Mouse (Mus musculus) adrenal gland, adult 18-20 months (tissue): Measurements from ENCODE around the gene Slc51a. TPM values are rescaled to one million over a fixed set of nuclear protein-coding genes. Genes with fewer than 3 reads are reported as not detected.
"Not testable (repeated sequence)": the region's sequence is repeated elsewhere in the genome, so short reads cannot be mapped to it uniquely, and the experiment has no call there.

Experiments used
- DNase-seq, 2 experiments: peaks; one replicate each; pipeline ENCODE4 v3.0.0; 2021 to 2022; ENCODE audit warnings: low spot score in 2 of 2
- total RNA-seq, 2 experiments: library from RNA; stranded (reverse); gene quantifications; 1 replicate in 1 of 2; 2 replicates in 1 of 2; pipeline ENCODE4 v1.2.3; 2021

Gene Slc51a
- total RNA-seq, 2 experiments from 2014 or later = not detected

DNA sequence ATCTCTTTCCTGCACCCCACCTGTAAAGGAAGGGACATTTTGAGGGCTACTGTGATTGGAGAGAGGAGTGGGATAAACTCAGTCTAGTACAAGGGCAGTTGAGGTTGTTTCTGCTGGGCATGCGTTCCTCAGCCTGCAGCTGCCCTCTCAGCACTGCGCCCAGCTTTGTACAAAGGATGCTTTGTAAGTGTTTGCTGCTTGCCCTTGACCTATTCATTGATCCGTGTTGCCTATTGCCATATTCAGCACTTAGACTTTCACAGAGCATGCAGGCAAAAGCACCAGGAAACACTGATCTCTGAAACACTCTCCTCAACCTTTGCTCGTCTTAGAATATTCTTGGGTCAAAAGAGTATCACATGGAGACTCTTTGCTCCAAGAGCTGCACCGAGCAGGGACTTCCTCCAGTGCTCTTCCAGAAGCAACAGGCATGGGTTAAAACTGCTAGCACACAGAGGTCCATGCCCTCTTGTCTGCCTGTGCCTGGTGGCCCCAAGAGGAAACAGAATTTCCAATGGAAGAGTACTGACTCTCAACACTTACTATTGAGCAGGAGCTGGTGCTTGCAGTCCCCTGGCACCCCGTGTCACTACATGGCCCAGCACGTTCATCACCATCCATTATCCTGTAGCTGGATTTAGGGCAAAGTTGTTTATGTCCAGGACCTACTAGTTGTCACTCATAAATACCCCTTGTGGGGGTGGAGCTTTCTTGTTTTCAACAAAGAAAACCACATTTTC, 15.2 kb downstream of the Slc51a start:
- DNase-seq = no peak

- no peak for DNase-seq
These were observed 18.1 kb downstream of the Slc51a start for GRCm38 (mm10) chr16:32469404-32470105.

GRCm38 (mm10) chr16:32468488-32468887, 19.2 kb downstream of the Slc51a start:
- DNase-seq = no peak

DNA sequence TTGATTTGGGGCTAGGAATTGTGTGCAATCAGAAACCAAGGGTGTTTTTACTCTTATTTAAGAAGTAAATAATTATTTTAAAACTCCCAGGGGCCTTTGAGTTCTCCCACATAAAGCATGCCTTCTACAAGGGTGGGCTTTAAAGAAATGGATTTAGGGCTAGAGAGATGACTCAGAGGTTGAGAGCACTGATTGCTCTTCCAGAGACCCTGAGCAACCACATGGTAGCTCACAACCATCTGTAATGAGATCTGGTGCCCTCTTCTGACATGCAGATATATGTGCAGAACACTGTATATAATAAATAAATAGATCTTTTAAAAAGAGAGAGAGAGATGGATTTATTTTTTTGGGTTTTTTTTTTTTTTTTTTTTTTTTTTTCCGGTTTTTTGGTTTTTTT, 22.8 kb downstream of the Slc51a start:
- no peak for DNase-seq

DNA sequence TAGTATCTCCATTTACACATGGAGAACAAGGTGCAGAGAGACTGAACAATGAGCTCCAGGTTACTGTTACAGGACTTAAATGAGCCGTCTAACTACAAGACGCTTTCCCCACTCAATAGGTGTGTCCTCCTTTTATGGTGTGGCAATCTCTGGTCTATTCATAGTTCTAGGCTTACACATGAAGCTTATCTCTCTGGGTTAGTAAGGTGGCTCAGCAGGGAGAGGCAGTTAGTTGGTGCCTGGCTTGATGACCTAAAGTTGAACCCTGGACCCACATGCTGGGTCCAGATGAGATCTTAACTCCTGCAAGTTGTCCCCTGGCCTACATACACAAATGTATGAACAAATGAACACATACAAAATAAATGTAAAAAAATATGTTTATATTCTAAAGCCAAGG, 24.3 kb downstream of the Slc51a start:
- no peak for DNase-seq

- no peak for DNase-seq
These were observed 24.7 kb downstream of the Slc51a start for GRCm38 (mm10) chr16:32462950-32463349.

DNA sequence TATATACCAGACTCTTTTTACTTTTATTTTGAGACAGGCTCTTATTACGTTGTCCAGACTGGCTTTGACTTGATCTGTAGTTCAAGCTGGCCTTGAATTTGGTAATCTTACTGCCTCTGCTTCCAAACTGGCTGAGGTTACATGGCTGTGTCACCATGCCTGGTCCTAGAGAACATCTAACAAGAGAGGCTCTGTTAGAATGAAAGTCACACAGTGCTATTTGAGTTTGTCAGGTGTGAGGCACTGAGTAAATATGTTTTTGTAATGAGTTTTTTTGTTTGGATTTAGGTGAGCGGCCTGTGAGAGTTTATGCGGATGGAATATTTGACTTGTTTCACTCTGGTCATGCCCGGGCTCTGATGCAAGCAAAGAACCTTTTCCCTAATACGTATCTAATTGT, 26.0 kb downstream of the Slc51a start:
- no peak for DNase-seq

DNA sequence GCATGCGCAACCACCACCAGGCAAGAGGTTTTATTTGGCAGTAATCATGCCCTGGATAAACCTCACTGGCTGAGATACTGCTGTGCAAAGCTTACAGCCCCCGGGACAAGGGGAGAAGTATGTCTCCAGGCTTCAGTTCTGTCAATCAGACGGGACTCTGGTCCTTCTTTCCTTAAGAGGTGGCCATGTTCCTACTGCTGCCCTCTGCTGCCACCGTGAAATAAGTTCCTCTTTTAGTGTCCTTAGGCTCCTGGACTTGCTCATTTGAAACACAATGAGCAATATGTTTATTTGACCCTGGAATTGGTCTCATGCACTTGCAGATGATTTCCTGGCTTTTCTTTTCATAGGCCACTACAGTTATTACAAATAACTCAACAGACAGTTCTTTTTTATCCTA, 27.2 kb downstream of the Slc51a start:
- no peak for DNase-seq

DNA sequence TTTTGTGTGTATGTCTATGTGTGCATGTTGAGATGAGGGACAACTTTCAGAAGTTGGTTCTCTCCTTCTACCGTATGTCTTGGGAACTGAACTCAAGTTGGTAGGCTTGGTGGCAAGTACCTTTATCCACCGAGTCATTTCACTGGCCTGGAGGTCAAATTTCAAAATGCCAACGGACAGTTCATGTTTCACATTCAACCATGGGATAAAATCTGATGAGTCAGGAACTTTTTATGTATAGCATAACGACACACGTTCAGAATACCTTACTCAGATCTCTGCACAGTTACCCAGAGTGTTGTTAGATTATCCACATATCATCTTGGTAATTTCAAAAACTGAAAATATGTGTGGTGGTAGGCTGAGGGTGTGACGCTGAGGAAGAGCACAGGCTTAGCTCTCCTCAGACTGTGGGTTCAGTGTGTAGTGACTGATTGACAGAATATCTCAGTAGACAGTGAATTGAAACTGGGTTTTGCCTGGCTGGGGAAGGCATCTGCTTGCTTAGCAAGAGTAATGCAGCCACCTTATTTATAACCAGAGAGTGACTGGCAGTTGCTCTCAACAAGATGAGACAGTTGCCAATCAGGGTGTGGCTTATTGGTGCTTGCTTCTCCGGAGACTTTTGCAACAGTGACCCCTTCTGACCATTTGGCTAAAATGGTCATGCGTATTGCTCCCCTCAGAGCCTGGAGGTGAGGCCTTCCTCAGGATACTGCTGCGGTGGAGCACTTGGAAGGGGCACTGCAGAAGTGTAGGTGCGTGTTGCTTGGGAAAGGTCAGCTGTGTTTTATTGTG, 29.9 kb downstream of the Slc51a start:
- peak; percentile 35 to 43 for DNase-seq

DNA sequence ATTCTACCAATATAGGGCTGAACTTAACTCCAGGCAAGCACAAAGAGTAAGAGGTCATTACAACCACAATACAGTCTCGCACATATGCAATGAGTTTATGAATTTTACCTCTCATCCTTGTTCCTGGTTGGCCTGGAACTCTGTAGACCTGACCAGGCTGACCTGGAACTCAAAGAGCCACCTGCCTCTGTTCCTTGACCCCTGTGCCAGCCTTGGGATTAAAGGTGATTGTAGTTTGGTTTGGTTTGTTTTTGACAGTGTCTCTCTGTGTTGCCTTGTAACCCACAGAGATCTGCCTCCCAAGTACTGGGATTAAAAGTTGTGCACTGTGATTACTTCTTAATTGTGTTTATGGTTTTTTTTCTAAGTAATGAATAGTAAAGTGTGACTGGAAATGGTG, 30.9 kb downstream of the Slc51a start:
- no peak for DNase-seq

- no peak for DNase-seq
These were observed 31.6 kb downstream of the Slc51a start for GRCm38 (mm10) chr16:32456086-32456485.

DNA sequence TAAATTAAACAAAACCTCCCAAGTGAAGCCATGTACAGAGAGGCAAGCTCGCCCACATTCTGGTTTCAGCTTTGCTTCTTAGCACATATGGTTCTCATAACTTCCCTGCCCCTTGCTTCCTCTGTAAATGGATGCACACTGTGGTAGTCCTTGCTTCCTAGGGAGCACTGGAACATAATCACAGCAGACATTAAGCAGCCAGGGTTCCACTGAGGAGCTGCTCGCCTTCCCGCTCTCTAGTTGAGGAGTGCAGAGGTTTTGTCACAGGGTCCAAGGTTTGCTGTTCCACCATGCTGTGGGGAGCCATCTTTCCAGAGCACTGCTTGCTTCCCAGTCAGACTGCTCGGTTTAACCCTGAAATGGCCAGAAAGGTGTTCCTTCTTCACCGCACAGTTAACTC, 33.0 kb downstream of the Slc51a start:
- DNase-seq = no peak

DNA sequence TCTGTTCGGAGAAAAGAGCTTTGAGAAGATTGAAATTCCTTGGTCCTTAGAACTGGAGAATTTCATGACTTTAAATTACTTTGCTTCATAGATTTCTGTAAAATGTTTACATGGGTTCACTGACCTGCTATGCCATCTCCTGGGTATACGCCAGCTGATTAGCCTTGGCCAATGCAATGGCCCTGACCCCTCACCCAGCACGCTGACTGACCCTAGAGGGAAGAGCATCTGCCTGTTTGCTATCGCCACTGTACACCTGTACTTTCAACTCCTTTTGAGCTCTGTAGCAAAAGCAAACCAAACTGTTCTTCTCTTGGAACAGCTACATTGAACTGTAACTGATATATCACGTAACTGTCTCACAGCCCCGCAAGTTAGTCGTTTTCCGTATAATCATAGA, 34.6 kb downstream of the Slc51a start:
- DNase-seq = no peak

- DNase-seq = no peak
These were observed 37.5 kb downstream of the Slc51a start for GRCm38 (mm10) chr16:32450133-32450532.

GRCm38 (mm10) chr16:32449665-32450064, 38.0 kb downstream of the Slc51a start:
- DNase-seq = no peak

- DNase-seq = no peak
These were observed 41.0 kb downstream of the Slc51a start for GRCm38 (mm10) chr16:32446563-32447138.

DNA sequence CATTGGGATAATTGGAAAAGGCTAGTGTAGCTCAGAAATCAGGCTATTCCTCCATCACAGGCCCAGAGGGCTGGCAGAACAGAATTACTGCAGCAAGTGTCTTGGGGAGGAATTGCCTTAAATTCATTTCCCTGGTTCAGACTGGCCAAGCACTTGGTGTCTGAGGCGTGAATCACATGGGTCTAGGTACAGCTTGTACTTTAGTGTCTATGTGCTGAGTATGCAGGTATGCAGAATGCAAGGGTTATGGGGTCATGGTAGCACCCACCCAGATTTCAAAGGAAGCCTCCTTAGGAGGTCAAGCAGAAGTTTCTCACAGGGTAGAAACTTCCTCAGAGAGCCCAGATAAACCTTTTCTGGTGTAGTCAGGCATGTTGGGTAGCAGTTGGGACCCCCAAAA, 42.1 kb downstream of the Slc51a start:
- no peak for DNase-seq

GRCm38 (mm10) chr16:32444615-32445014, 43.1 kb downstream of the Slc51a start:
- not testable (repeated sequence) for DNase-seq

- DNase-seq = no peak
These were observed 46.2 kb downstream of the Slc51a start for GRCm38 (mm10) chr16:32441432-32441831.

DNA sequence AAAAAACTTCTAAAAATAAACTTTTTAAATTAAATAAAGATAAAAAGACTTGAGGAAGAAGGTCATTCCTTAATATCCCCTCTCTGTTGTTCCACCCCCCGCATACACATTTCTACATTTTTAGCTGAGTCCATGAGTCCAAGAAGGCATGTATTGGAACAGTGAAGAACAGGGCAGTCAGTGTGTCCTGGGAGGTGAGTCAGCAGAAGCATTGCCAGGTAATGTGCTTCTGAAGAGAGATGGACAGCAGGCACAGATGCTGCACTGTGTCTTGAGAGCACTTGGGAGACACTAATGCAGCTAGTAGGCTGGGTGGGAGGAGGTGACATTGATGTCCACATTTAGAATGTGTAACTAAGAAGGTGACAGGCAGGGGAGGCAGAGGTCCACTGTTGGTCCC, 50.4 kb downstream of the Slc51a start:
- DNase-seq = no peak

GRCm38 (mm10) chr16:32436657-32437056, 51.0 kb downstream of the Slc51a start:
- DNase-seq = no peak

GRCm38 (mm10) chr16:32434691-32435090, 53.0 kb downstream of the Slc51a start:
- DNase-seq = no peak
